Mouse (Mus musculus) activated CD4-positive, CD25-positive, alpha-beta regulatory T cell, adult 4 months (primary cell): ENCODE results near the gene Nsun6. TPM values are rescaled to one million over a fixed set of nuclear protein-coding genes. Genes with fewer than 3 reads are reported as not detected.

Experiments
- ATAC-seq: one replicate; pipeline ENCODE4 v1.8.0; 2017
- polyA plus RNA-seq, 2 experiments: library from polyadenylated mRNA; unstranded; fragments of 100-300 nt; shearing (Covaris generic); gene quantifications; one replicate each; pipeline ENCODE4 v1.2.1; 2017

The Nsun6 gene
- polyA plus RNA-seq, result 10 to 100 TPM; 16.6 to 29.7 TPM

DNA sequence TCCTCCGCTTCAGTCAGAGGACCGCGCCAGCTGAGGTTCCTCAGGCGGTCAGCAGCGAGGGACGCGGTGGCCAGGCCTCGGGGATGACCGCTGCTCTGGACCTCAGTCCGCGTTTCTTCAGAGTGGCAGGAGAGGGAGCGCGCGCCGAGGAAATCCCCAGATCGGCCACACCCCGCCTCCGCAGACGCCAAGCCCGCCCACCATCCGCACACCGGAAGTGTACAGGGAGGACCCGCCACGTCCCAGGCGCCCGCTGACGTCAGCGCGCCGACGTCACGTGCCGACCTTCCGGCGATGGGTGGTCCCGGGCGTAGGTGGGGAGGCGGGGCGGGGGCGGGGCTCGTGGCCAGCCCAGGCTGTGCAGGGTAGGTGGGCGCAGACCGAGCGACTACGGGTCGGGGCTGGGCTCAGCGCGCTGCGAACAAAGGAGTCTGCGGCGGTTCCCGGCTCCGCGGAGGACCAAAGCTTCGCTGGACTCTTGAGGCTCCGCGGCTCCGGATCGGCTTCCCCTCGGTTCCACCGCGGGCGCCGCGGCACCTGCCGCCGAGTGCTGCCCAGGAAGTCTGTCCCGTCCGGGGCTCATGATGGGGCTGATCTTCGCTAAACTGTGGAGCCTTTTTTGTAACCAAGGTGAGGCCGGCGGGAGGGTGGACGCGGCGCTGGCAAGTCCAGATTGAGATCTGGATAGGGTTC lies at the start of gene Nsun6:
TSS of gene Nsun6 (minus strand) at position 125 of the 693 bp plus-strand sequence.
- peak; percentile 82 for ATAC-seq

DNA sequence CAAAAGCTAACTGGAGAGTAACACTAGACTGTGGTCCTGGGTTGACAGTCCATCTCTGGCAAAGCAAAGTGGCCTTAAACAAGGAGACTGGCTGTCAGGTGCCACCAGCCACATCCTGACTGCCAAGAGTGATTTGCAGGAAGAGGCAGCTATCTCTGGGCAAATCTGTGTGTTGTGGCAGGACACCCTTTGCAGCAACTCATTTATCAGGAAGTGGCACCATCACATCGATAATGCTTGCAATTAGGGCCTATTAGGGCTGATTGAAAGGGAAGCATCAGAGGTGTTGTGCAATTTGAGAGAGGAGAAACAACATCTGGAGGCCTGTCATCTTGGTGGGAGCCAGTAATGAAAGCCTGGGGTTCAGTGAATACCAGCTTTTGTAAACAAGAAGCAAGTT lies 49.5 kb upstream of the Nsun6 start:
- ATAC-seq, result no peak

DNA sequence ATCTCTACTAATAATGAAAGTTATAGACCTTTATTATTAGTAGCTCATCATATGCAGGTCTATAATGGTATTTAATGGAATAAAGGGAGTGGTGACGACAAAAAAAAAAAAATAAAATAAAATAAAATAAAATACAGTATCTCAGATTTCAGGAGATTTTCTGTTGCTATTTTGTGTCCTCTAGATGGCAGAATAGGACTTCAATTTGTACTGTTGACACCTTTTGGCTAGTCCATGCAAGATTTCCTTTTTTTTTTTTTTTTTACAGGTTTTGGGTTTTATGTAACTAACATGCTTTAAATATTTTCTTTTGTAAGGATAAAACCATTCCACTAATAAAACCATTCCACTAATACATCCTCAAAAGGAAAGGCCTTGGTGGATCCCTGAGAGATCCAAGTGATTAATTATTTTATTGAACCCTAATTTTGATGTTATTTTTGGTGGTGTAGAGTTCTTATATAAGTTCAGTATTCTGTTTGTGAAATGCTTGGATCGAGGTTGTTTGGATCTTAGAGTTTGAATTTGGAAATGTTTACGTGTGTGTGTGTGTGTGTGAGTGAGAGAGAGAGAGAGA lies 41.7 kb upstream of the Nsun6 start:
- ATAC-seq, result no peak

DNA sequence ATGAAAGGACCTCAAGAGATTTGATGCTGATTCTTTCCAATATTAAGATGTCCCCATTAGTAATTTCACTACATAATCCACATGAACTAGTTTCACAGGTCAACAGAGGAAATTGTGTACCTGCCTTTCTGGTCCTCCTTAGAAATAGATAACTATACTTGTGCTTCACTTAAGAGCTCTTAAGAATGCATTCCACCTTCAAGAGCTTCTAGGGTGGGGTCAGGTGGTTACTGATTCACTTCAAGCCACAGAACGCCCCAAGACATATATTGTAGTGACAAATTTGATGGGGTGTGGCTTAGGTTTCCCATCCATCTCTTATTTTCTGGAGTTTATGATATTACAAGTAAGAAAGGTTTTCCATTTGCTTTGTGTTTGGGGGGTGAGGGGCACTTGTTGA lies 32.4 kb upstream of the Nsun6 start:
- no peak for ATAC-seq

DNA sequence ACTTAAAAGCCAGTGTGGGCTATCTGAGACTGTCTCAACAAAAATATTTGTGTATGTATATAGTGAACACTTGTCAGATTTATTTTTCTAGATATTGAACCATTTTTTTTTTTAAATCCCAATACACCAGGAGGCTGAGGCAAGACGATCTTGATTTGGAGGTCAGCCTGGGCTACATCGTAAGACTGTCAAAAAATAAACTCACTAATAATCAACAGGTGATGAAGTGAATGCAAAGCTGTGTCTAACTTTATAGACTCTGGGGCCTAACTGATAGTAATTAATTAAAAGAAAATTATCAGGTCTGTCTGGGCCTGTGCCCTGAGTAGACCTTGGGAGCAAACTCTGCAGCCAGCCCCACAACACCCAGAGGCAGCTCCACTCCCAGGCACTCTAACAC lies 28.8 kb upstream of the Nsun6 start:
- ATAC-seq, result no peak

DNA sequence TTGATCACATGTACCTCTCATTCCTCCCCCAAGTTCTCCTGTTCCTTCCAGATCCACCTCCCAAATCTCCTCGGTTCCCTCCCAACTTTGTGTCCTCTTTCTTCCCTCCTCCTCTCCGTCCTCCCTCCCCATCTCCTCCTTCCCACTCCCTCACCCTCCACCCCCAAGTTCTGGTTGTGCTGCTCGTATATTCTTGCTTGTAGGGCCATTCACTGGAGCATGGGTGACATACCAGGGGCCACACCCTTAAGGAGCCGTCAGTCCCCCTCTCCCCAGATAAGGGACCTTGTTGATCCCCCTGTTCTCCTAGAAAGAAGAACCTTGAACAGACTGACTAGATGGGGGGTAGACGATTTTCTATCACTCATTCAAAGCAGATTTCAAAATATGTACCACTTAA lies 12.2 kb upstream of the Nsun6 start:
- ATAC-seq, result no peak

DNA sequence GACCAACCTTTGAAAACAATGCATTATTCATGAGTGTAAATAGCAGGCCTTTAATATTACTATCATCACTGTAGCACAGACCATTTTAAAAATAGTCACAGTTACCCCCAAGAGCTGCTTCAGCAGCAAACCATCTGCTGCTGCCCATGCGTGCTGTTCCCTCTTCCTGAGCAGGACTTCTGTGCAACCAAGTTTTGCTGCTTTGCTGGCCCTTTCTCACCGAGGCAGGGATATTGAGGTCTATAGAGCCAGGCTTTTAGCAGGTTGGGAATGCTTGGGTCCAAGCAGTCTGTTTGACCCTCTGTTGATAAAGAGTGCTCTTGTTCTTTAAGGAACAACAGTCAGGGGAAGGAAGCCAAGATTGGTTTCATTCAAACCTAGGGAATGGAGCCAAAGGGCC lies 10.6 kb upstream of the Nsun6 start:
- ATAC-seq, result no peak

DNA sequence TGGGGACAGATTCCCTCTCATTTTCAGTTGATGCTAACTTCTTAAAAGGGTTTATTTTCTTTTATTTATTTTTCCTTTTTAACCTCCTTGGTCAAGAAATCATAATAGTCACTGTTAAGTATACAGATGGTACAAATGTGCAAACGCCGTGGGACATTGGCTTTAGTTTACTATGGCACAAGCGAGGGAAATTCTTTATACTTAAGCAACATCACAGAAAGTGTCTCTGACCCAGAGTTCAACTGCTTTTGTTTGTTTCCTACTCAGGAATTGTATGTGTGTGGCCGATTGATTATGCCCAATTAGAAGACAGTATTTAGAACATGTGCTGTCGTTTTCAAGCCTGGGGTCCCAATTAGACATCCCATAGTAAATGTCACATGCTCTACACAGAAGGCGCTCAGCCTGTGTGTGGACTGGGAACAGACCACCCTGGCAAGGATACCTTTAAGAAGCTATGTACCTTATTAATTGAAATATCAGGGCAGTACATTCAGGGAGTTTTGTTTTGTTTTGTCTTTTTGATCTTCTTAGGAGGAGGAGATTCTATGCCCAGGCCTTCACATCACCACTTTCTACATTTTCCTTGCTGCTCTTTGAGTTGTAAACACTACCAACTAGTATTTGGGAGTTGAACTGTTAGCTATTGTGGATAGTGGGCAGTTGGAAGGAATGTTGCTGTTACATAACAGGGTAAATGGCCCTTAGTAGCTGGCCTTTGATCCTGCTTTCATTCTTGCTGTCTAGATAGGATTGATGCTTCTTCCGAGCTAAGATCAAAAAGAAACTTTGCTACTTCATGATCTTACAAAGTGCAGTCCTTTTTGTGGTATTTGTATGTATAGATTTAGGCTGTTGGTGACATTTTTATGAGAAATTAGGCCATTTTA lies 9.8 kb upstream of the Nsun6 start:
- no peak for ATAC-seq

DNA sequence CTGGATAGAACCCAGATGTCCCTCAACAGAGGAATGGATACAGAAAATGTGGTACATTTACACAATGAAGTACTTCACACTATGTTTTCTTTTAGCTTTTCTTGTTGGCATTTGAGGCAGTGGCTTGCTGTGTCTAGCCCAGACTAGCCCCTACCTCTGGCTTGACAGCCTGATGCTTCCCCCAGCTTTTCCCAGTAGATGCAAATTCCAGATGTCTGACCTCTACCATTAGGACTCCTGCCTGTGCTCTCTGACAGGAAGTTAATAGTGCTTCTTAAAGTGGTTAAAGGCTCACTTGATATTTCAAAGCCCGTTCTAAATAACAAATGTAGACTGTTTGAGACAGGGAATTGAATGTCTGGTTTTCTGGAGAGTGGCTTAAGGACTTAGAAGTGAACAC lies 8.9 kb upstream of the Nsun6 start:
- ATAC-seq, result no peak

DNA sequence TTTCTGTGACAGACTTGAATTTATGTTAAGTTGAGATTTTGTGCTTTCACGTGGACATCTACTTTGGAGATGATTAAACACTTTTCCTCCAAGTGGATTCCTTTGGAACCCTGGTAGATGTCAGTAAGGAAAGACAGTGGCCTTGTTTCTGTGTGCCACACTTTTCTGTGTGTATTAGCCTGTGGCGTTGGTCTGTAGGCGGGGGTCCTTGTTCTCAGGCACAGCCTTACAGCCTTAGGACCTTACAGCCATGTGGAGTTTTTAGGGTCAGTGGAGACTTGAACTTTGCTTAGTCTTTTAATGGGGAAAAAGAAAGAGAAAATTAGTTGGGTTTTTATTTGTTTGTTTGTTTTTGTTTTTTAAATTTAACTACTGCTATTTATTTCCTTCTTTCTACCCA lies 6.0 kb upstream of the Nsun6 start:
- ATAC-seq, result no peak

DNA sequence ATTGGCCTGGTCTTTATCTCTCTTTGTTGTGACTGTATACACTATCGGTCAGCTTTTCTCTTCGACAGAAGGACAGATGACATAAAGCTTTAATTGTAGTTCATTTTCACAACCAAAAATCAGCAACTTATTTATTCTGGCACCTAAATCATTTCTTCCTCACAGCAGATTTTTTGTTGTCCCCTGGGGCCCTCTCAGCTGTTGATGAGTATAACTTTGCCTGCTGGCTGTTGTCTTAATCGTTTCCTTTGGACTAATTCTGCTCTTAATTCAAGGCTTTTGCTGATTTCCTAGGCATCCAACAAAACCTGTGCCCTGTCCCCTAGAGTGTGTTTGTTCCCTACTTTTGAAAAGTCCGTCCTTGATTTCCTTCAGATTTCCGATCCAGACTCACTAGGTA lies 3.4 kb upstream of the Nsun6 start:
- ATAC-seq, result no peak

DNA sequence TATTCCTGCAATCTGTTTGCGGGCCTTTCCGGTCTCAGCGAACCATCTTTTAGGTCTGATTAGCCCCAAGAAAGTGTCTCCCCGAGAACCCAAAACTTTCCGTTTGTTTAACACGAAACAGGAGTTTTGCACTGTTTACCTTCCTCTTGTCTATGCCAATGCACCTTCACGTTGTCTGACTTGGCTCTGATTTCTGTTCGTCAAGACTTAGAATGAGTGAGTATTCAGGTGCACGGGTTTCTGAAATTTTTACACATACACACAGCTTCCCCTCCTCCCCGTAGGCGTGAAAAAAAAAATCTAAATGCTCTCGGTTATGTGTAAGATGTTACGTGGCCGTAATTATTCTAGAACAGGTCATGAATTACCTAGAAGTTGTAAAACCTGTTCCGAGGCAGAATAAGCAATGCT lies 877 bp upstream of the Nsun6 start:
- peak; percentile 12 for ATAC-seq

DNA sequence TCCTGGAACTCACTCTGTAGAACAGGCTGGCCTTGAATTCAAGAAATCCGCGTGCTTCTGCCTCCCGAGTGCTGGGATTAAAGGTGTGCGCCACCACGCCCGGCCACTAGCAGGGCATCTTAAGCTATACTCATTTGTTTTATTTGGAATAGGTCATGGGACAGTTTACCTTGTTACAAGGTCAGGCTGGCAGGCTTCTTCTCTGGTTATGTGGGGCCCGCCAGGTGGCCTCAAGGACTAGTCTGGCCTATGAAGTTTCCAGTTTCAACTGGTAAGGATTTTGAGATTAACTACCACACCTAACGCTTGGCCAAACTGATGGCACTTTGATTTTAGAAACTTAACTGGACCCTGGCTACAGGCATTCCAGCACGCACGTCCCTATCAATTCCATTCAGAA lies 373 bp downstream of the Nsun6 start:
- ATAC-seq, result peak; percentile 9

DNA sequence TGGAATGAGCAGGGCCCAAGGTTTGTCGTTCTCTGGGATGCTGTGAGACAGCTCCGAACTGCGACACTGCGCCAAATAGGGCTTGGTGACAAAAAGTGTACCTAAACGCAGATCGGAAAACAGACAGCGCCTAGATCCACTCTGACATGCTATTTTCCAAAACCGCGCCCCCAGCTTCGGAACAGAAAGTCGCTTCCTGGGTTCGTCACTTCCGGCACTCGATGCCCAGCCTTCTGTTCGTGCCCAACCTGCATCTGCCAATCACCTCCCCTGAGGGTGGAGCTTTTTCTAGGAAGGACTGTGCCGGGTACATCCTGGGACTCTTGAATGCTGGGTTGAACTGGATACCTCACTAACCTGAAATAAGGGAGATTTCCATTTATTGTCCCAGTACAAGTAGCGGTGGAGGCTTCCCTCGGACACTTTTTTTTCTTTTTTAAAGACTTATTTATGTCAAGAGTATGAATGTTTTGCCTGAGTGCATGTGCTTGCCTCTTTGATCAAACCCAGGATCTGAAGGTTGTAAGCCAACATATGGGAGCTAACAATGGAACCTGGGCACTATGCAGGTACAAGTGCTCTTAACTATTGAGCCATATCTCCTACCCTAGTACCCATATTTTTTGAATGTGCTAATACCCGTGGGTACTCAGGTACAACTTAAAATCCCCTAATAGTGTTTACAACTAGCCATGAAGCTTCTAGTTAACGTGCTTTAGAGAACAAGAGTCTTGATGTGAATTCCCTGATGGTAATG lies 5.6 kb downstream of the Nsun6 start, which contains the start of gene Arl5b:
TSS of gene Arl5b (plus strand) at position 279 of the 757 bp plus-strand sequence.
- ATAC-seq, result peak; percentile 99

DNA sequence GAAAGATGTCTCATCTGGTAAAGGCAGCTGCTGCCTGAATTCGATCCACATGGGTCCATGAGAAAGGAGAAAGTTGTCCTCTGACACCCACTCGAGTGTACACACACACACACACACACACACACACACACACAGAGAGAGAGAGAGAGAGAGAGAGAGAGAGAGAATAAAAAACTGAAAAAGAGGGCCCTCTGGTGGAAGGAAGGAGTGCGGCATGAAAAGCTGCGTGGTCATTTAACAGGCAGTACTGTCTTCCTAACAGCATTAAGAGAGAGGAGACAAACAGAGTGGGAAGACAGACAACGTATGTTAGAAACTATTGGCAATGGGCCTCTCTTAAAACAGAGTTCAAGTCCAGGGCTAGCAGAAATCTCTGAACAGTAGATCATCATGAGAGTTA lies 14.5 kb downstream of the Nsun6 start:
- ATAC-seq, result peak; percentile 43

DNA sequence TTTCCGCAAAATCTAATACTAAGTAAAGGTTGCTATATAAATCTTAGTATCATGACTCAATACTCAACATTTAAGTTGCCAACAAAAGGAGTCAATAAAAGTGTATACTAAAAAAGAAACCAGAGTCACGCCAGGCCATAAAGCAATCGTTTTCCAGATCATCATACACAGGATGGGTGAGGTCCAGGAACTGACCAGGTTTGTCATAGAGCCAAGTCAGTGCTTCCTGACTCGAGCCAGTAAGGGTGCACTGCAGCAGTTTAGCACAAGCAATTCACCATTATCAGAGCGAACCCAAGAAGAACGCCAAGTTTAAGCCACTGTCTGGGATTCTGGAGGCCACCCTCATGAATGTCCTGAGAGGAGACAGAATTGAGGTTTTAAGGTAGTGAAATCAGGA lies 16.2 kb downstream of the Nsun6 start:
- no peak for ATAC-seq

DNA sequence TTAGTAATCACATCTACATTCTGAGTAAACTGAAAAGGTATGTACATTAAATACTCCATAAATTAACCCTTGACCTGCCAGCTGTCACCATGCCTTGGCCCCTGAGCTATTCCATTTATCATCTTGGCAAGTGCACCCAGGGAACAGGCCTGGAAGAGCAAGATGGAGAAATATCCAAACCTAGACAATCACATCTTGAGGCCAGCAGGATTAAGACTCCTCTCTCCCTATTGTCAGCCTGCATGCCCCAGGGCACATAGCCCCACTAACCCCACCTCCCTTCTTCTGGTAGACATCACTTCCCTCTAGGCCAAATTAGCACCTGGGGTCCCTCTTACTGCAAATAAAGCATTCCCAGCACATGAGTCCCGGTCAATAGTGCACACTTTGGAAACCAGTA lies 27.1 kb downstream of the Nsun6 start:
- ATAC-seq, result no peak

DNA sequence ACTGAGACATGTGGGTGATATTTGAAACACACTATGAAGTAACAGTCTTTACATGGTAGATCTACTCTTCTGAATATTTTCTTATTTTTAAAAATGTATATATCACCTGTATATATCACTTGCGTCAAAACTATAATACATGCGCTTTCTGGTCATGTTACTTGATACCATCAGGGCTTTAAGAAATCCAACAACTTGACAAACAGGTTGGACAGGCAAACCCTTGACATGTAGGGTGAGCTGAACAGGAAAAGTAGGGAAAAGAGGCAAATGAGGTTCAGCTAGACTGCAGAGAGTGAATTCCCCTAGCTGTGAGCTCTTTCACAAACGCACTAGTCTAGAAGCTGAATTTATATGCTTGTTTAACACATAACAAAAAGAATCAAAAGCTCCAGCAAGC lies 28.1 kb downstream of the Nsun6 start:
- ATAC-seq, result no peak

DNA sequence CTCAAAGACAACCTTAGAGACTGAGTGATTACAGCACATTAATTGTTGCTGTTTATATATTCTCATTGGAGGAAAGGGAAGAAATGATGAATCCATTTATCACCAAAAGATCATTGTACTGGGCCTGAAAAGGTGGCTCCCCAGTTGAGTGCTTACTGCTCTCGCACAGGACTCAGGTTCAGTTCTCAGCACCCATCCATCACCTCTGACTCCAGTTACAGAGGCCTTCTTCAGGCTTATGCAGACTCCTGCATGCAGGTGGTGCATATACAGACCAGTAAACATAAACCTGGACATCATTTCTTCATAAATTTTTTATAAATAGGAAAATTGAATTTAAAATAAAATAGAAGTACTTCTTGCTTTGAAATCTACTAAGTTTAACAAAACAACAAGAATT lies 46.8 kb downstream of the Nsun6 start:
- no peak for ATAC-seq

DNA sequence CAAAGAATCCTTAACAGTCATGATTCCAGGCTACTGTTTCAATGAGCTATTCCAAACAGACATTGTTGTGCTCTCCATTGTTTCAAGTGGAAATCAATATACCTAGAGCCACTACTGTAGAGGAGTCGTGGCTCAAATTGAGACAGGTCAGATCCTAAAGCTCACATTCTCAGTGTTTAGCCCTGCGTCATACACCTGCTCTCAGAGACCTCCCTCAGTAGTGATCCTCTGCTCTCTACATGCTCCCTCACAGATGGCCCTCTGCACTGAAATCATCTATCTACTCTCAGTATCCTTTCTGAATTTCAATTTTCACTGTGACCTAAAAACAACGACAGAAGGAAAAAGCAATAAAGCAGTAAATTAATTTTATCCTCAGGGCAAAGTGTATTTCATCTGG lies 47.3 kb downstream of the Nsun6 start:
- ATAC-seq, result no peak

DNA sequence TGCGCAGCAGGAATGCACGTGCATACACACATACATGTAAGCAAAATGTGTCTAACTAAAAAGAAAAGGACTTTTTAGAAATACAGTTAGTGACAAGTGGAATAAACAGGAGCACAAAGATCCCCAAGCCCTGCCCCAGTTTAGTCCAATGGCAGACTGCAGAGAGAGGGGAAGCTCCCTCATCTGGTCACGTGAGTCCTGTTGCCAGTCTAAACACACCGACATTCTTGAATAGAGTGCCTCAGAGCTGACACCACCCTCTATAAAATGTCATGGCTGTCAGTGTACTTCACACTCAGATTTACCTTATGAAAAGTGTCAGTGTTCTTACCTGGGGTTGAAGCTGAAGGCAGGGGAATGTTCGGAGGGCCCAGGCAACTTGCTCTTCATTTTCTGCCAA lies 57.0 kb downstream of the Nsun6 start:
- no peak for ATAC-seq

DNA sequence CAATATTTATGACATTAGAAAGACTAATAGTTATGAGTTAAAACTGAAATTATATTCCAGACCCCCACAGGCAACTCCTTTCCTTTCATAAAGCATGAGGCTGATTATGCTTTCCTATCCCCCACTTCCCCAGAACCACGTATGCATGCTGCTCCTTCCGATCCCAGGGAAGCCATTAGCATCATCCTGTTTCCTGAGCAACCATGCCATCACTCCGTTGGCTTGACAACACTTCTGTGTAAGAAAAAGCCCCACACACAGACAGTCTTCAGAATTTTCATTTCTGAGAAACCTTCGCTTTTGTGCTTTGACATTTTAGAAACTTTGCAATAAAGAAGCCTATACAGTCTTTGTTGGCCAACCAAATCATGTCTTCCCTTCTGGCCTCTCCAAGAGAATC lies 58.8 kb downstream of the Nsun6 start:
- no peak for ATAC-seq

DNA sequence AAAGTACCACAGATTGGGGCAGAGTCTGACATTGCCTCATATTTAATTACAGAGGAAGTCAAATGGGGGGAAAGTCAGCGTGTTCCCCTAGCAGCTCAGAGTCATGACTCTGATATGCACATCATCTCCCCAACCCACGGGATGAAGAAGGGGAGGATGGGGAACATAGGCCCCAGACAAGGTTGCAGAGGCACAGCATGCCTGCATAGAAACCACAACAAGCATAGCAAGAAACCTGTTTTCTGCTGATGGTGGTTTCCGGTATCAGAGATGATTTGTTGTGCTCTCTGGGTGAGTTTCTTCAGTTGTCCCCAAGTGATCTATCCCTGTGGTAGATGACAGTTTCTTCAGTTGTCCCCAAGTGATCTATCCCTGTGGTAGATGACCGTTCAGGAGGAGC lies 62.3 kb downstream of the Nsun6 start:
- ATAC-seq, result peak; percentile 86
